Mouse (Mus musculus) ES-E14 (cell line): ENCODE data around the gene AU022252. TPM values are rescaled to one million over a fixed set of nuclear protein-coding genes. Genes with fewer than 3 reads are reported as not detected.

ENCODE experiments used
- DNase-seq: peaks from one replicate; pipeline ENCODE4 v3.0.0-alpha.2; 2013; ENCODE audit warnings: low read depth, low spot score
- H3K27ac ChIP-seq: 2 replicates; pipeline ENCODE4 v1.5.1; 2012; ENCODE audit warnings: low read depth, mild to moderate bottlenecking, low read length, moderate library complexity, mixed read lengths; ENCODE audit not compliant: poor library complexity, insufficient read depth, severe bottlenecking
- H3K36me3 ChIP-seq: 2 replicates; pipeline ENCODE4 v1.6.1; 2012; ENCODE audit warnings: mild to moderate bottlenecking, low read length, moderate library complexity, mixed read lengths; ENCODE audit not compliant: control insufficient read depth, poor library complexity, insufficient read depth, severe bottlenecking
- H3K4me1 ChIP-seq, 2 experiments: fragments of 150-350 bp in 1 of 2; sonication (generic) in 1 of 2; 2 replicates each; pipeline ENCODE4 v1.6.1; 2012; ENCODE audit warnings: low read length in 2 of 2, mild to moderate bottlenecking in 1 of 2, mixed read lengths in 1 of 2; ENCODE audit not compliant: control insufficient read depth in 2 of 2, insufficient read depth in 2 of 2, poor library complexity in 1 of 2
- H3K4me3 ChIP-seq, 2 experiments: fragments of 150-350 bp in 1 of 2; sonication (generic) in 1 of 2; 2 replicates each; pipeline ENCODE4 v1.5.1; 2012; ENCODE audit warnings: low read length in 2 of 2, low read depth in 1 of 2, mild to moderate bottlenecking in 1 of 2, mixed read lengths in 1 of 2; ENCODE audit not compliant: insufficient read depth in 1 of 2, poor library complexity in 1 of 2, severe bottlenecking in 1 of 2
- H3K9ac ChIP-seq: 2 replicates; pipeline ENCODE4 v1.6.1; 2012; ENCODE audit warnings: low read depth, mild to moderate bottlenecking, low read length, mixed read lengths; ENCODE audit not compliant: poor library complexity, insufficient read depth, severe bottlenecking
- H3K9me3 ChIP-seq: fragments of 150-350 bp; sonication (generic); 2 replicates; pipeline ENCODE4 v1.6.1; 2012; ENCODE audit warnings: low read depth, mild to moderate bottlenecking, low read length; ENCODE audit not compliant: control insufficient read depth, insufficient read depth
- CHD2 ChIP-seq: IDR thresholded peaks from 2 replicates; pipeline ENCODE4 v1.6.1; 2014; ENCODE audit warnings: mild to moderate bottlenecking, low read depth, low read length, inconsistent platforms
- HCFC1 ChIP-seq: IDR thresholded peaks from 2 replicates; pipeline ENCODE4 v1.6.1; 2012; ENCODE audit warnings: low read length, inconsistent platforms, borderline replicate concordance; ENCODE audit not compliant: insufficient read depth
- MAFK ChIP-seq: IDR thresholded peaks from 2 replicates; pipeline ENCODE4 v1.6.1; 2014; ENCODE audit warnings: mild to moderate bottlenecking, low read depth, low read length, inconsistent platforms; ENCODE audit not compliant: insufficient read depth
- ZC3H11A ChIP-seq: IDR thresholded peaks from 2 replicates; pipeline ENCODE4 v1.6.1; 2012; ENCODE audit warnings: low read depth, mild to moderate bottlenecking, inconsistent platforms, low read length, borderline replicate concordance
- ZNF384 ChIP-seq: IDR thresholded peaks from 2 replicates; pipeline ENCODE4 v1.6.1; 2012; ENCODE audit warnings: low read depth, low read length, inconsistent platforms
- in situ Hi-C, 2 experiments: fragments of 600-800 bp; cut with MboI; formaldehyde crosslinking; loops; one replicate each; pipeline ENCODE4 v1.15.1; 2025; ENCODE audit warnings: low sequenced_read_pairs in 2 of 2, inconsistent platforms in 1 of 2; ENCODE audit not compliant: unreplicated experiment in 2 of 2
- total RNA-seq: library from RNA; depleted of rRNA; stranded (reverse); fragments of 300-350 nt; gene quantifications from 2 replicates; pipeline ENCODE4 v1.2.3, GENCODE M21; 2012

The AU022252 gene
- total RNA-seq, 1 experiment: 18.3 TPM

DNA sequence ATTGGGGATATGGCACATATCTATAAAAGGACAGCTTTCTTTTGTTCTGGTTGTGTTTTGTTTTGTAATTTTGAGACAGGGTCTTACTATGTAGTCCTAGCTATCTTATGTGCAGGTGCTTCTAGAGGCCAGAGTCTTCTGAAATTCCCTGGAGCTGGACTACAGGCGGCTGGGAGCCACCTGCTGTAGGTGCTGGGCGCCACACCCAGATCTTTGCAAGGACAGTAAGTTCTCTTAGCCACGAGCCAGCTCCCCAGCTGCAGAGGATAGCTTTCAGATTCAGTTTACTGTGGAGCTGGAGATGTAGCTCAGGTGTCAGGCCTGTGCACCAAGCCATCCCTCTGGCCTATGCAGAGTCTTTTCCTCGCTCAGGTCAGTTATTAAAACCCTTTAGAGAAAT, 65.4 kb downstream of the AU022252 start:
- no peak overlapping the region for H3K4me3 ChIP-seq
- H3K36me3 ChIP-seq: peaks cover 11% of the 10 kb centered on the region
- no peak for DNase-seq
- H3K4me1 ChIP-seq: peaks cover 0 to 5% of the 10 kb centered on the region in 2 experiments; a peak in 1 of 4 replicates
- no peak overlapping the region for H3K9ac ChIP-seq
- H3K27ac ChIP-seq: no peak overlapping the region
- in situ Hi-C loops: loop anchor here (5.0 to 25.0 kb wide), 3 partner anchors 175 to 555 kb away; partner anchors contain the start of genes Cfap57 (in 1 of the 2) and Ebna1bp2 (in 1 of the 2)
- no peaks in the 10 kb centered on the region for H3K9me3 ChIP-seq
- TF ChIP-seq ZC3H11A (no peak), CHD2 (no peak), MAFK (no peak), HCFC1 (no peak), ZNF384 (no peak)

DNA sequence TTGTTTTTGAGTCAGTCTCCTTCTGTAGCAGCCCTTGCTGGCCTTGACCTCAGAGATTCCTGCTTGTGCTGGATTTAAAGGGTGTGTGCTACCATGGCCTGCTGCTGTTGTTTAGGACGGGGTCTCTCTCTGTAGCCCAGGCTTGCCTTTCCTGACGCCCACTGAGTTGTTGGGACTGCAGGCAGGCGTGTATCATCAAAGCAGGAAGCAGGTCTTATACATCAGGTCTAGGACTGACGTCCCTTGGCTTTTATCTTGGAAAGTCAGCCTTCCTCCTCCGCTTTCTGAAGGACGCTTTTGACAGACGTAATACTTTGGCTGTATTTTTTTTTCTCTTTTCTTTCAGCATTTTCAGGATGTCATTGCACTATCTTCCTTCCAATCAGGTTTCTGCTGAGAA, 66.6 kb downstream of the AU022252 start:
- Histone ChIP-seq H3K4me1 (peaks cover 0 to 5% of the 10 kb centered on the region in 2 experiments; a peak in 1 of 4 replicates), H3K36me3 (peaks cover 11% of the 10 kb centered on the region), H3K27ac (no peak overlapping the region), H3K4me3 (no peak overlapping the region), H3K9ac (no peak overlapping the region), H3K9me3 (no peaks in the 10 kb centered on the region)
- TF ChIP-seq MAFK: no peak
- no peak for TF ChIP-seq CHD2
- TF ChIP-seq ZNF384: no peak
- TF ChIP-seq ZC3H11A: no peak
- TF ChIP-seq HCFC1: no peak
- DNase-seq: no peak
- in situ Hi-C loops: loop anchor here (5.0 to 25.0 kb wide), 3 partner anchors 174 to 554 kb away; partner anchors contain the start of genes Cfap57 (in 1 of the 2) and Ebna1bp2 (in 1 of the 2)

DNA sequence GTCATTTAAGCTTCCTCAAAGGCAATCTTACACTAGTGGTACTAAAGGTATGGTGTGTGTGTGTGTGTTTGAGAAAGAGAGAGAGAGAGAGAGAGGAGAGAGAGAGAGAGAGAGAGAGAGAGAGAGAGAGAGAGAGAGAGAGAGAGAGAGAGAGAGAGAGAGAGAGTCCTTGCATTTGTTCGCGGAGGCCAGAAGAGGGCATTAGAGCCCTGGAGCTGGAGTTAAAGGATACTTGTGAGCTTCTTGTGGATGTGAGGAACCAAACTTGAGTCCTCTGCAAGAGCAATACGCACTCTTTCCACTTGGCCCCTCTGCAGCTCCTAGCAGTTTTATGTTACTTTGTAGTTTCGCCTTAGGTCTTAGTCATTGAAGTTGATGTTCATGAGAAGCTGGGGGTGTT, 69.5 kb downstream of the AU022252 start:
- H3K9me3 ChIP-seq: no peaks in the 10 kb centered on the region
- H3K9ac ChIP-seq: no peak overlapping the region
- TF ChIP-seq HCFC1 (no peak), ZNF384 (no peak), ZC3H11A (no peak), CHD2 (no peak)
- H3K36me3 ChIP-seq: no peaks in the 10 kb centered on the region
- no peak overlapping the region for H3K27ac ChIP-seq
- no peak overlapping the region for H3K4me3 ChIP-seq
- no peaks in the 10 kb centered on the region for H3K4me1 ChIP-seq
- in situ Hi-C loops: loop anchor here (25.0 kb wide), 2 partner anchors 526 to 551 kb away; partner anchors contain the start of genes Cfap57 (in 1 of the 2) and Ebna1bp2 (in 1 of the 2)
- DNase-seq: no peak

DNA sequence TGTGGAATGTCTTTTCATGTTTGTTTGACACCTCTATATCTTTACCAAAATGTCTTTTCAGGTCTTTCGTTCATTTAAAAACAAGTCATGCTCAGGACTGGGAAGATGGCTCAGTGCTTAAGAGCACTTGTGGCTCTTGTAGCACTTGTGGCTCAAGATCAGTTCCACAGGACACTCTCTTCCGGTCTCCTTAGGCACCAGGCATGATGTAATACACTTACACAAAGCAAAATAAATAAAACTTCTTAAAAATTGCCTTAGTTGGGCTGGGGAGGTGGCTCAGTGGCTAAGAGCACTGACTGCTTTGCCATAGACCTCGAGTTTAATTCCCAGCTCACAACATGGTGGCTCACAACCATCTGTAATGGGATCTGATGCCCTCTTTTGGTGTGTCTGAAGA, 71.2 kb downstream of the AU022252 start:
- Histone ChIP-seq H3K36me3 (no peaks in the 10 kb centered on the region), H3K27ac (no peak overlapping the region), H3K4me3 (no peak overlapping the region), H3K4me1 (no peaks in the 10 kb centered on the region), H3K9ac (no peak overlapping the region), H3K9me3 (no peaks in the 10 kb centered on the region)
- in situ Hi-C loops: loop anchor here (25.0 kb wide), 2 partner anchors 524 to 549 kb away; partner anchors contain the start of genes Cfap57 (in 1 of the 2) and Ebna1bp2 (in 1 of the 2)
- TF ChIP-seq CHD2 (no peak), HCFC1 (no peak)
- DNase-seq: no peak

- no peak overlapping the region for H3K4me3 ChIP-seq
- no peak overlapping the region for H3K27ac ChIP-seq
- H3K4me1 ChIP-seq: no peaks in the 10 kb centered on the region
- in situ Hi-C loops: loop anchor here (25.0 kb wide), 2 partner anchors 521 to 546 kb away; partner anchors contain the start of genes Cfap57 (in 1 of the 2) and Ebna1bp2 (in 1 of the 2)
- DNase-seq: no peak
- H3K9me3 ChIP-seq: no peaks in the 10 kb centered on the region
- H3K9ac ChIP-seq: no peak overlapping the region
- TF ChIP-seq CHD2 (no peak), MAFK (no peak), HCFC1 (no peak), ZC3H11A (no peak), ZNF384 (no peak)
- no peaks in the 10 kb centered on the region for H3K36me3 ChIP-seq
These were observed 74.6 kb downstream of the AU022252 start for GRCm38 (mm10) chr4:119157891-119158290.
